Mouse (Mus musculus) cortical plate, adult 2 months (tissue): ENCODE data around the gene Adh7.

Source experiments
- CTCF ChIP-seq: fragments of 200-500 bp; IDR thresholded peaks from 2 replicates; pipeline ENCODE4 v1.5.1; 2011; ENCODE audit warnings: mild to moderate bottlenecking, control low read depth, low read length; ENCODE audit not compliant: insufficient read depth; ENCODE audit errors: extremely low read depth
- POLR2A ChIP-seq: fragments of 200-500 bp; IDR thresholded peaks from 2 replicates; pipeline ENCODE4 v1.6.1; 2011; ENCODE audit warnings: mild to moderate bottlenecking, low read length, control low read depth; ENCODE audit not compliant: insufficient read depth; ENCODE audit errors: extremely low read depth

DNA sequence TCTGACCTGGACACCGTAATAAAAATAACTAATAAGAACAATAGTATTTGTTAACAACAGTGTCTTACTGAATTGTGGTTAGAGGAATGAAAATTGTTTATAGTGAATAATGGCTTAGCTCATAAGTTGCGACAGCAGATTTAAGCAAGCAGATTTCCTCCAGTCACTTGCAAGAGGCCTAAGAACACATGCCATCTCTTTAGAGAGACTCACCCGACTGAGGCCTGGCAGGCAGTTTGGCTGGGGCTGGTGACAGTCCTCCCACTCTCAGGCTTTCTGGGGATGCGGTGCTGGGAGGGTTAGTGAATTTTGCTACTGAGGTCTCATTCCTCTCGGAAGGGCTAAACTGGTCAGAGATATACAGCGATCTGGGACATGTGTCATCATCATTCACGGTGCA, 34.2 kb upstream of the Adh7 start:
- TF ChIP-seq CTCF (no peak), POLR2A (no peak)
